Mouse (Mus musculus): ENCODE data around the gene Med16.

Gene Med16

DNA sequence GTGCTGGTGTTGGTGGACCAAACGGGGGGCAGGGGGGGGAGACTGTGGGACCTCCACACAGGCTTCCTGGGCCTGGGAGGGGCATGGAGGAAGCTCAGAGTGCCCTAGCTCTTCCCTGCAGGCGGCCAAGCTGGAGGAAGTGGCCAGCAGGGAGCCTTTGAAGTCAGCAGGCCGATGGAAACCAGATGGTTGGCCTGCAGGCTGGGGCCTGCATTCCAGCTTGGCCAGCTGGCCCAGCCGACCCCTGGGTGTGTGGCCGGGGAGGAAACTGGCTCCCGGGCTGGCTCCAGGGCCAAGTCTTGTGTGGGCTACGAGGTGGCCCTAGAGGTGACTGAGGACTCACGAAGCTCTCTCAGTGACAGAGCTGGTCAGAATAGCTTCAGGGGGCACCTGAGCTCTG, 24.0 kb upstream of the Med16 start:
- peak; percentile 82 for DNase-seq

DNA sequence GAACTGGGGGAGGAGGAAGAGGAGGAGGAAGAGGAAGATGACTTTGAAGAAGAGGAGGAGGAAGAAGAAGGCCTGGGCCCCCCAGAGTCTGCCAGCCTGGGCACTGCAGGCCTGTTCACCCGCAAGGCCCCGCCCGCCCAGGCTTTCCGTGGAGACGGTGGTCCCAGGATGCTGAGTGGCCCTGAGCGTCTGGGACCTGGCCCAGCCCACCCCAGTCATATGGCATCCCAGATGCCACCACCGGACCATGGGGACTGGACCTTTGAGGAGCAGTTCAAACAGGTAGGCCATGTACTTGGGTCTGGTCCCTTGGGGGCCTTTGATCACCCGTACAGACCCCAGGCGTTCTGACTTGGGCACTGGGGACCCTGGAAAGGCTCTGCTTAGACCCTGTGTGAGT, 23.1 kb upstream of the Med16 start:
- no peak for DNase-seq

GRCm38 (mm10) chr10:79930826-79931186, 22.1 kb upstream of the Med16 start:
- no peak for DNase-seq

GRCm38 (mm10) chr10:79929967-79930825, 21.5 kb upstream of the Med16 start:
- DNase-seq = no peak

DNA sequence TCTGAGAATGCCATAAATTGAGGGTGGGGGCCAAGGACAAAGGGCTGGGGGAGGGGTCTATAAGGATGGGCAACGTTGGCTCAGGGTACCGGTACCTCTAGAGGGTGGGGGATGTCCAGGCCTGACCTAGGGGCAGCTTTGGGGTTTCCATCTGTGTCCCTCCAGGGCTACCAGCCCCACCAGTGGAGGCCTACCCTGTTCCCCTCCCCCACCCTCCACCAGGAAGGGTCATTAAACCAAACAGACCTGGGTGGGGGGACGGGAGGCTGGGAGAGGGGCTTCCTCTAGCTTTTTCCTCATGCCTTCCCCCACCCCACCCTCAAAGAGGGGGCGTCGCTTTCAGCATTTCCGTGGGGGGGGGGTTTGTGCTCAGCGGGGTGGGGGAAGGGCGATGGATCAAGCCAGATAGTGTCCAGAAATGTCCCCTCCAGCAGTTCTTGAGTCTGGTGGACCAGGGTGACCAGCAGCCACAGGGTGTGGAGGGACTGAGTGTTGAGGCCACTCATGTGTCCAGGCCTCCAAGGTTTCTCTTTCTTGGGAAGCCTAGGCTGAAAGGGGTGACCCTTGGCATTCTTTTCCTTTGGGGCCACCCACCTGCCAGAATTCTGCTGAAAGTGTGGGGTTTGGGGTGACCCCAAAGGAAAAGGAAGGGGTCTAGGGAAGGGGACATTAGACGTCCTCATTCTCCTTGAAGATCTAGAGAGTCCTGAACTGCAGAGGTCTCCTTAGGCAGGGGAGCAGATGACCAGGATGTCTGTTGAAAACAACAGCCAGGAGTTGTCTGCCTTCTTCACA, 20.4 kb upstream of the Med16 start:
- DNase-seq = no peak

DNA sequence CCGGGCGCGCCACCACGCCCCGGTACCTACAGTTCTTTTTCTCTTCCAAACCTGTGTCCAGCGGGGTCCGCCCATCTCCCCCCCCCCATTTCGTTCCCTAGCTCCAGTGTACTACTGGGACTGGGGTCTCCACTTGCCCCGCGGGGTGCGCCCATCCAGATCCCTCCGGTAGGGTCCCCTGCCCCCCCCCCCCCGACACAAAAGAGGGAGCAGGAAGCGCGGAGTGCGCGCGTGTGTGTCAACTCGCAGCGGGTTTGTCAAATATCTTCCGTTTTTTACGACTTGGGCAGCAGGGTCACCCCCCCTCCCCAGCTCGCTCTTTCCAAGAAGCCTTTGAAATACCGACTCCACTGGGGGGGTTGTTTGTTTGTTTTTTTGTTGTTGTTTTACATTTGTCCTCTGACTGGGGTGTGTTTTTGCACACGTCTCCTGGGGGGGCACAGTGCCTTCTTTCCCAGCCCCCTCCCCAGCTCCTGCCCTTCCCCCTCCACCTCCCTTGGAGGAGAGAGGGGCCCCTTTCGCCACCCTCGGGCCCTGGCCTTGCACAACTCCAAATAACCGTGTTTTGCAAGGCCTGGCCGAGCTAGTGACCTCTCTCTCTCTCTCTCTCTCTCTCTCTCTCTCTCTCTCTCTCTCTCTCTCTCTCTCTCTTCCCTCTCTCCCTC, 19.4 kb upstream of the Med16 start:
- peak; percentile 75 for DNase-seq

DNA sequence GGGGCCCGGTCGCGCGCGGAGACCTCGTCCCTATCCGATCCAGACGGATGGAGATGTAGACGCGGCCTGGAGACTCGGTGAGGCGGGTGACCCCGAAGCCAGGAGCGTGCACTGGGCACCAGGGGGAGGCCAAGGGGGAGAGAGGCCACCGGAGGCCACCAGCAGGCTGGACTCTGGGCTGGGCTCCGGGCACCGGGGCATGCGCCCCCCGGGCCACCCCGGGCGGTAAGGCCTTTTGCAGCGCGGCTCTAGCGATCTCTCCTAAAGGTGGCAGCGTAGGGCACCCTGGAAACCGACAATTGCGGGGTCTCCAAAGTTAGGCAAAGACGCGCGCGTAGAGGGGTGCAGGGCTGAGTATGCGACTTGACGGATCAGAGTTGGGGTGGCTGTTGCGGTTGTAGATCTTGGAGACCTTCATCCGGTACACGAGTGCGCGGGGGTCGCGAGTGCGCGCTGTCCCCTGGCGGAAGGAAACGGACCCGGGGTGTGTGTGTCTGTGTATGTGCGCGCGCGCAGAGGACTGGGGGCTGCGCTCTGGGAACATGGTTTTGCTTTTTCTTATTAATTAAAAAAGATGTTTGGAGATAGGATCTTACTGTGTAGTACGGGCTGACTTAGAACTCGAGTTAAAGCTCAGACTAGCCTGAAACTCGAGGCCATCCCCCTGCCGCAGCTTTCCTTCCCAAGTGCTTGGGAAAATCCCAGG, 18.8 kb upstream of the Med16 start:
- peak; percentile 80 for DNase-seq

- peak; percentile 97 for DNase-seq
Observed at GRCm38 (mm10) chr10:79926491-79927323, 18.0 kb upstream of the Med16 start, which contains the start of gene Arid3a. Arid3a (plus strand) TSS chr10:79927043.

GRCm38 (mm10) chr10:79925785-79926490, 17.2 kb upstream of the Med16 start:
- no peak for DNase-seq

- peak; percentile 91 for DNase-seq
Observed at GRCm38 (mm10) chr10:79924998-79925784, 16.5 kb upstream of the Med16 start.

DNA sequence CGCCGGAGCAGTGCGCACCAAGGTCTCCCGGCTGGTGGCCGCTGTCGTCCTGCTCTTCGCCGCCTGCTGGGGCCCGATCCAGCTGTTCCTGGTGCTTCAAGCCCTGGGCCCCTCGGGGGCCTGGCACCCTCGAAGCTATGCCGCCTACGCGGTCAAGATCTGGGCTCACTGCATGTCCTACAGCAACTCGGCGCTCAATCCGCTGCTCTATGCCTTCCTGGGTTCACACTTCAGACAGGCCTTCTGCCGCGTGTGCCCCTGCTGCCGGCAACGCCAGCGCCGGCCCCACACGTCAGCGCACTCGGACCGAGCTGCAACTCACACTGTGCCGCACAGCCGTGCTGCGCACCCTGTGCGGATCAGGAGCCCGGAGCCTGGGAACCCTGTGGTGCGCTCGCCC, 12.8 kb upstream of the Med16 start:
- DNase-seq = no peak

GRCm38 (mm10) chr10:79920958-79921535, 12.3 kb upstream of the Med16 start, which contains the start of gene R3hdm4:
R3hdm4 (minus strand) TSS chr10:79921208.
- no peak for DNase-seq

DNA sequence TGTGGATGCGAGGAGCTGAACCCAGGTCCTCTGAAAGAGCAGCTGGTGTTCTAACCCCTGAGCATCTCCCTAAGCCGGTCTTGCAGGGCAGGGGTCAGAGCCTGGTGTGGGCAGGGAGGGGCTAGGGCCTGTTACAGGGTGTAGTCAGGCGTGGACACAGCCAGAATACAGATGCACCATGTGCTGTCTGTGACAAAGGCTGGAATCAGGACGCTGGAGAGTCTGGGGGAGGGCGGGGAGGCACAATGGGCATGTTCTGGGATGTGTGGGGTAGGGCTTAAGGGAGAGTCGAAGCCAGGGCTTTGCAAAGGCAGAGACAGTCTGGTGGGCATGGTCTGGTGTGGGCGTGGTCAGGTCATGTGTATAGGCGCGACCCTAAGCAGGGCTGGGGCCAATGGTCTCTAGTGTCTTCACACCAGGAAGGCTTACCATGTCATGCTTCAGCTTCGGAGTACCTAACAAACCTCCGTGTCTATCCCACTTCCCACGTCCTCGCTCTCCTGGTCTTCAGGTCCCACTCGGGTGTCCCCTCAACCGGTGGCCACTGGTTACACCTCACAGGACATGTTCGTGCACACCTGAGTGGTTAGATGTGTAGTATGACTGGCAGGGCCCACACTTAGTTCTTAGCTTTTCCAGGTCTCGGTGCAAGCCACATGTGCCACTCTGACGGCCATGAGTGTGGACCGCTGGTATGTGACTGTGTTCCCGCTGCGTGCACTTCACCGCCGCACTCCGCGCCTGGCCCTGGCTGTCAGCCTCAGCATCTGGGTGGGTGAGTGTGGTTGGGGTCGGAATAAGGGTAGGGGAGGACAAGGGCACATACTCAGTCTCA, 11.6 kb upstream of the Med16 start:
- DNase-seq = no peak

GRCm38 (mm10) chr10:79919251-79919849, 10.6 kb upstream of the Med16 start:
- DNase-seq = no peak

DNA sequence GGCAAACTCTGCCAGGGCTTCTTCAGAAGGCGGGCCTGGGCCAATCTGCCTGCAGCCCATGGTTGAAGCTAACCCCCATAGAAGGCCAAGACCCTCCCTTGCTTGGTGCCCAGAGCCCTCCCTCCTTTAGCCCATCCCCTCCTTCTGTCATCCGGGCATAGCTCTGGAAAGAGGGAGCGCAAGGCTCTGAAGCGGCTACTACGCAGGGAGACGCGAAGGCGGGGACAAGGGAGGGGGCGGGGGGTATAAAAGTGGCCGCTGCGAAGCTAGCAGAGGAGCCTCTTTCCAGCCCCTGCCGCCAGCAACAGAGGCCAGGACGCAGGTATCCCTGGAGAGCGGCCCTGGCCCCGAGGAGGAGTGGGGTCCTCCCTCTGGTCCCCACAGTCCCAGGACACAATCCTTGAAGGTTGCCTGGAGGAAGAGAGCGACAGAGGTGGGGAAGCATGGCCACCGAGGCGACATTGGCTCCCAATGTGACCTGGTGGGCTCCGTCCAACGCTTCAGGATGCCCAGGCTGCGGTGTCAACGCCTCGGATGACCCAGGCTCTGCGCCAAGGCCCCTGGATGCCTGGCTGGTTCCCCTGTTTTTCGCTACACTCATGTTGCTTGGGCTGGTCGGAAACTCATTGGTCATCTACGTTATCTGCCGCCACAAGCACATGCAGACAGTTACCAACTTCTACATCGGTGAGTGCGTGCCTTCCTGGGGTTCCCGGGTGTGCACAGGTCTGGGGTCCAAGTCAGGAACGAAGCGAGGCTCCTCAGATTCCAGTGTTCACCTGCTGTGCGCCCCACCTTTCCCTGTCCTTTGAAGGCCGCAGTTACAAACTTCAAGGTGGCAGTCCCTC, 9.7 kb upstream of the Med16 start:
- no peak for DNase-seq

DNA sequence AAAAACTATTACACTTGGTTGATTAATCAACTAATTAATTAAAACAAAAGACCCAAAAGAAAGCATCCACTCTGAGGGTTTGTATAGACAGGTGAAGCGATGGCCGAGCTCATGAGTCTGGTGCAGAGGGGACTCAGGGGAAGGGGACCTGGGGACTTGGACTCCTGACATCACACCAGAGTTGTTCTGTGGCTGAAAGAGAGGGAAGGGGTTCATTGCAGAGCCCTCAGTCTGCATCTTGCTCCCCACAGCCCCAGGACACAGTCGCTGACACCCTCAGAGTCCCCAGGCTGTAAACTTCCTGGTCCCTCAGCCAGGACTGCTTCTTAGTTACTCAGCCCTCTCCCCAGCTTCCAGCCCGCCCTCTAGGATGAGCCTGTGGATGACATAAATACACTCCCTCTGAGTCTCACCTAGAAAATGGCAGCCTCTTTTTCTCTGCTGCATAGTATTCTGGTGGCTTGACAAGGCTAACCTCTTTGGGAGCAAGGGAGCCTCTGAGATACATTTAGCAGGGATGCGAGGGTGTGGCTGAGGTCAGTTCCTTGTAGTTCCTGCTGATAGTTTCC, 8.9 kb upstream of the Med16 start:
- DNase-seq = no peak
